33 mouse cellular contexts compared by ENCODE assay signal in genomic region chr1:177777397-177777796, GRCm38 (mm10). TPM values are rescaled to one million over a fixed set of nuclear protein-coding genes. Genes with fewer than 3 reads are reported as not detected.
DNase-seq lines count a peak whose midpoint lies in the region; ATAC-seq and TF ChIP-seq lines count a peak whose summit lies in the region.
"Had no signal": no experiment of that assay in that cellular context is flagged by ENCODE, and none has a peak within 500 bp of the region (broad histone marks: within the 10 kb centered on the region; RNA-seq: fewer than 3 reads in every experiment).

No protein-coding gene starts in this region.

- 34% methylated on average over 2 of the region's 2 CpGs for WGBS in kidney, adult 2 months
- WGBS in lung, postnatal 0 days = 45% methylated on average over 2 of the region's 2 CpGs
- WGBS in stomach, embryonic 15.5 days = 51% methylated on average over 2 of the region's 2 CpGs

- no peak overlapping the region for H3K9ac ChIP-seq in lung, postnatal 0 days (replicated peaks; ENCODE audit: low read depth)
- no peak overlapping the region for H3K9ac ChIP-seq in stomach, embryonic 15.5 days
- H3K9ac ChIP-seq: forebrain, postnatal 0 days; heart, embryonic 13.5 days; hindbrain, embryonic 14.5 days had no signal

- TF ChIP-seq EP300 in lung, postnatal 0 days (IDR thresholded peaks at IDR 0.05) = no peak

- ATAC-seq in lung, postnatal 0 days = no peak
- ATAC-seq in stomach, embryonic 15.5 days (ENCODE audit: insufficient read depth, low FRiP score, low read depth) = 0 out of 2 replicates have a peak, but pooled peaks have one; percentile 31
- no peak for ATAC-seq in erythroid progenitor cell, adult 5-6 weeks (replicated peaks; ENCODE audit: low FRiP score, poor library complexity, severe bottlenecking)
- ATAC-seq: forebrain, embryonic 14.5 days; forebrain, postnatal 0 days; hindbrain, postnatal 0 days; Patski had no signal

- no peaks in the 10 kb centered on the region for H3K9me3 ChIP-seq in lung, postnatal 0 days (ENCODE audit: low read length)
- no peaks in the 10 kb centered on the region for H3K9me3 ChIP-seq in stomach, embryonic 15.5 days
- H3K9me3 ChIP-seq: G1E; heart, embryonic 10.5 days; heart, embryonic 13.5 days had no signal

- no peak overlapping the region for H3K4me3 ChIP-seq in kidney, adult 2 months (ENCODE audit: insufficient read depth, low read depth, low read length)
- no peak overlapping the region for H3K4me3 ChIP-seq in lung, postnatal 0 days (ENCODE audit: low read depth, low read length)
- no peak overlapping the region for H3K4me3 ChIP-seq in stomach, embryonic 15.5 days (replicated peaks)
- H3K4me3 ChIP-seq: gastrocnemius, adult 2 months; heart, embryonic 10.5 days; heart, embryonic 13.5 days had no signal

- H3K27me3 ChIP-seq in kidney, adult 2 months (replicated peaks; ENCODE audit: control insufficient read depth, insufficient read depth, low read length) = no peaks in the 10 kb centered on the region
- no peaks in the 10 kb centered on the region for H3K27me3 ChIP-seq in lung, postnatal 0 days (replicated peaks; ENCODE audit: insufficient read depth, low read length)
- no peaks in the 10 kb centered on the region for H3K27me3 ChIP-seq in stomach, embryonic 15.5 days (replicated peaks)
- H3K27me3 ChIP-seq: CH12.LX; heart, embryonic 13.5 days; Patski had no signal

- no peak for TF ChIP-seq POLR2A in kidney, adult 2 months (IDR thresholded peaks at IDR 0.05; ENCODE audit: low read depth, low read length)

- H3K27ac ChIP-seq in kidney, adult 2 months (ENCODE audit: insufficient read depth, low read depth, low read length) = no peak overlapping the region; the same call in 1 of the 2 replicates
- no peak overlapping the region for H3K27ac ChIP-seq in lung, postnatal 0 days (ENCODE audit: low read length)
- no peak overlapping the region for H3K27ac ChIP-seq in stomach, embryonic 15.5 days
- H3K27ac ChIP-seq: gastrocnemius, adult 2 months; heart, embryonic 10.5 days; heart, embryonic 13.5 days; hindbrain, embryonic 14.5 days; hindbrain, postnatal 0 days had no signal

- no peak overlapping the region for H3K4me2 ChIP-seq in lung, postnatal 0 days (replicated peaks; ENCODE audit: low read depth, low read length)
- no peak overlapping the region for H3K4me2 ChIP-seq in stomach, embryonic 15.5 days
- H3K4me2 ChIP-seq: heart, embryonic 13.5 days; hindbrain, embryonic 14.5 days had no signal

- peaks cover 5% of the 10 kb centered on the region; the same call in 1 of the 2 replicates for H3K36me3 ChIP-seq in kidney, adult 2 months (ENCODE audit: control insufficient read depth, insufficient read depth, low read length)
- no peaks in the 10 kb centered on the region; the same call in 1 of the 2 replicates for H3K36me3 ChIP-seq in lung, postnatal 0 days (ENCODE audit: insufficient read depth, low read length)
- H3K36me3 ChIP-seq in stomach, embryonic 15.5 days = peaks cover 10% of the 10 kb centered on the region; the same call in 1 of the 2 replicates

- TF ChIP-seq CTCF in kidney, adult 2 months (conservative IDR thresholded peaks at IDR 0.05; ENCODE audit: insufficient read depth, insufficient read length, low read depth, low read length) = no peak
- TF ChIP-seq CTCF in lung, postnatal 0 days (IDR thresholded peaks at IDR 0.05) = no peak

- DNase-seq in kidney, adult 2 months = peak; percentile 16
- DNase-seq in kidney, postnatal 36 days = no peak
- DNase-seq in lung, postnatal 0 days (ENCODE audit: low spot score) = peak; percentile 26
- no peak for DNase-seq in lung, adult 18-20 months
- no peak for DNase-seq in heart, adult 8-10 months (ENCODE audit: low spot score)
- DNase-seq: adrenal gland, adult 8-10 months; adrenal gland, postnatal 25 days; B cell, adult 2 months; cerebellum, adult 11-12 months; cerebellum, adult 8-10 months; cerebellum, postnatal 10 days; forebrain, postnatal 0 days; gastrocnemius, adult 2 months; gastrocnemius, postnatal 25 days; heart, adult 18-20 months; heart, postnatal 14 days; heart, postnatal 4 days had no signal

- H3K4me1 ChIP-seq in kidney, adult 2 months (ENCODE audit: control insufficient read depth, insufficient read depth, low read length) = peaks cover 7% of the 10 kb centered on the region; the same call in 1 of the 2 replicates
- H3K4me1 ChIP-seq in lung, postnatal 0 days (ENCODE audit: insufficient read depth, low read depth, low read length) = no peaks in the 10 kb centered on the region
- no peaks in the 10 kb centered on the region for H3K4me1 ChIP-seq in stomach, embryonic 15.5 days
- H3K4me1 ChIP-seq: heart, embryonic 10.5 days; heart, embryonic 13.5 days had no signal

RNA-seq across cellular contexts. Expression of gene Adss, which starts 18.9 kb away (rescaled TPM):
- 19.9 and 25.3 TPM in 2 replicates for polyA plus RNA-seq in kidney, adult 2 months (2012; rRNA removed)
- 28.4 and 31.4 TPM in 2 replicates for polyA plus RNA-seq in lung, postnatal 0 days (2015; fragmentation: Nextera tagmentation; extraction: Ambion mirVana)
- polyA plus RNA-seq in stomach, embryonic 15.5 days (2015; fragmentation: Nextera tagmentation; extraction: Ambion mirVana) = 51.7 and 52.8 TPM in 2 replicates
- total RNA-seq in erythroid progenitor cell, adult 5-6 weeks (2015; ENCODE audit: low replicate concordance) = 37.1 and 37.7 TPM in 2 replicates
- 40.8 and 44.4 TPM in 2 replicates for total RNA-seq in erythroid progenitor cell, adult 5-6 weeks (2017; ENCODE audit: low replicate concordance)
- total RNA-seq in heart, adult 8-10 months (2022) = 1 to 10 TPM; 6.7 to 7.4 (median 7.4) TPM

RNA-seq across cellular contexts. Expression of gene 1700016C15Rik, which starts 47.8 kb away (rescaled TPM):
- polyA plus RNA-seq in kidney, adult 2 months (2012; rRNA removed) = 4.0 and 6.5 TPM in 2 replicates
- 0.94 and 1.8 TPM in 2 replicates for polyA plus RNA-seq in lung, postnatal 0 days (2015; fragmentation: Nextera tagmentation; extraction: Ambion mirVana)
- not detected in 2 replicates for polyA plus RNA-seq in stomach, embryonic 15.5 days (2015; fragmentation: Nextera tagmentation; extraction: Ambion mirVana)
- not detected in 2 replicates for total RNA-seq in erythroid progenitor cell, adult 5-6 weeks (2015; ENCODE audit: low replicate concordance)
- not detected in 2 replicates for total RNA-seq in erythroid progenitor cell, adult 5-6 weeks (2017; ENCODE audit: low replicate concordance)
- not detected for total RNA-seq in heart, adult 8-10 months (2022)
- total RNA-seq: adrenal gland, adult 8-10 months; adrenal gland, postnatal 25 days; CH12.LX; forebrain, postnatal 0 days; G1E; gastrocnemius, adult 2 months; heart, adult 18-20 months; heart, postnatal 14 days; heart, postnatal 4 days; hindbrain, postnatal 0 days had no signal
- polyA plus RNA-seq: brain, embryonic 14.5 days; embryonic facial prominence, embryonic 11.5 days; forebrain, embryonic 11.5 days; forebrain, embryonic 14.5 days; frontal cortex, adult 2 months; G1E; heart, embryonic 10.5 days; heart, embryonic 13.5 days; heart, embryonic 16.5 days; hindbrain, embryonic 11.5 days; hindbrain, embryonic 14.5 days; hindbrain, postnatal 0 days had no signal

Comparison
In these comparisons a context has a peak if more than half of its experiments do, and no peak if none do; other contexts are left out.
1. DNase-seq: peak in kidney, adult 2 months (single experiment) and lung, postnatal 0 days (single experiment); none in kidney, postnatal 36 days (0 of 2), lung, adult 18-20 months (0 of 2) and heart, adult 8-10 months (single experiment).